Mouse (Mus musculus) limb, embryonic 13.5 days (tissue): ENCODE data around the gene Gsto1. TPM values are rescaled to one million over a fixed set of nuclear protein-coding genes. Genes with fewer than 3 reads are reported as not detected.

Experiments used
- ATAC-seq: fragments of 200-750 bp; cut with Nextera tagmentation; 2 replicates; pipeline ENCODE4 v1.8.0; 2017; ENCODE audit warnings: low read depth, moderate number of reproducible peaks, moderate TSS enrichment; ENCODE audit not compliant: low FRiP score
- H3K27ac ChIP-seq: fragments of 300-500 bp; sonication (generic); 2 replicates; pipeline ENCODE4 v1.5.1; 2015; ENCODE audit warnings: inconsistent platforms, mild to moderate bottlenecking, moderate library complexity
- H3K27me3 ChIP-seq: fragments of 300-500 bp; sonication (generic); 2 replicates; pipeline ENCODE4 v1.6.1; 2015; ENCODE audit warnings: mild to moderate bottlenecking, inconsistent platforms
- H3K36me3 ChIP-seq: fragments of 300-500 bp; sonication (generic); 2 replicates; pipeline ENCODE4 v1.6.1; 2015; ENCODE audit warnings: inconsistent platforms, mild to moderate bottlenecking, moderate library complexity
- H3K4me1 ChIP-seq: fragments of 300-500 bp; sonication (generic); 2 replicates; pipeline ENCODE4 v1.6.1; 2015; ENCODE audit warnings: inconsistent platforms
- H3K4me2 ChIP-seq: fragments of 300-500 bp; sonication (generic); replicated peaks from 2 replicates; pipeline ENCODE4 v1.6.1; 2015; ENCODE audit warnings: inconsistent platforms, mild to moderate bottlenecking, moderate library complexity
- H3K4me3 ChIP-seq: fragments of 300-500 bp; sonication (generic); 2 replicates; pipeline ENCODE4 v1.5.1; 2015; ENCODE audit warnings: moderate library complexity, mild to moderate bottlenecking, inconsistent platforms
- H3K9ac ChIP-seq: fragments of 300-500 bp; sonication (generic); 2 replicates; pipeline ENCODE4 v1.6.1; 2015; ENCODE audit warnings: mild to moderate bottlenecking, inconsistent platforms
- H3K9me3 ChIP-seq: fragments of 300-500 bp; sonication (generic); 2 replicates; pipeline ENCODE4 v1.6.1; 2016; ENCODE audit warnings: inconsistent platforms
- WGBS: fragments of 180-500 bp; shearing (Covaris S2); methylation state at CpG from one replicate; pipeline ENCODE4 v1.1.7; 2015; 5-methylcytosine and 5-hydroxymethylcytosine counted together
- polyA plus RNA-seq: library from polyadenylated mRNA; unstranded; fragments of >200 nt; fragmentation: Nextera tagmentation; extraction: Ambion mirVana; gene quantifications from 2 replicates; pipeline ENCODE4 v1.2.1, GENCODE M21; 2015

Gsto1 gene
- 177 and 181 TPM in 2 replicates for polyA plus RNA-seq

GRCm38 (mm10) chr19:47854796-47855783 is at the start of gene Gsto1:
TSS of gene Gsto1 (plus strand) at chr19:47854970.
- H3K27me3 ChIP-seq: no peaks in the 10 kb centered on the region
- no peaks in the 10 kb centered on the region for H3K9me3 ChIP-seq
- peak within 1 kb of the TSS; percentile 90 for H3K9ac ChIP-seq
- peak; percentile 94 for ATAC-seq
- H3K36me3 ChIP-seq: peaks cover 28% of the 10 kb centered on the region
- H3K4me2 ChIP-seq: peak within 1 kb of the TSS; percentile 93
- peaks cover 18% of the 10 kb centered on the region for H3K4me1 ChIP-seq
- WGBS: under 1% methylated on average over 60 of the region's 60 CpGs
- peak within 1 kb of the TSS; percentile 92 for H3K27ac ChIP-seq
- peak within 1 kb of the TSS; percentile 82 for H3K4me3 ChIP-seq

- H3K27me3 ChIP-seq: no peaks in the 10 kb centered on the region
- no peak overlapping the region for H3K4me2 ChIP-seq
- H3K27ac ChIP-seq: no peak overlapping the region
- no peak overlapping the region for H3K9ac ChIP-seq
- H3K9me3 ChIP-seq: no peaks in the 10 kb centered on the region
- no peak for ATAC-seq
- no peaks in the 10 kb centered on the region for H3K4me1 ChIP-seq
- H3K36me3 ChIP-seq: no peaks in the 10 kb centered on the region
- WGBS: 58% methylated on average over 10 of the region's 10 CpGs
- no peak overlapping the region for H3K4me3 ChIP-seq
These were observed 42.7 kb upstream of the Gsto1 start for GRCm38 (mm10) chr19:47812091-47812490.

- 90% methylated on average over 5 of the region's 5 CpGs for WGBS
- H3K9me3 ChIP-seq: no peaks in the 10 kb centered on the region
- H3K9ac ChIP-seq: no peak overlapping the region
- no peak for ATAC-seq
- no peak overlapping the region for H3K27ac ChIP-seq
- H3K36me3 ChIP-seq: no peaks in the 10 kb centered on the region
- no peaks in the 10 kb centered on the region for H3K4me1 ChIP-seq
- H3K4me2 ChIP-seq: no peak overlapping the region
- H3K4me3 ChIP-seq: no peak overlapping the region
- H3K27me3 ChIP-seq: no peaks in the 10 kb centered on the region
These were observed 40.0 kb upstream of the Gsto1 start for GRCm38 (mm10) chr19:47814721-47815120.

GRCm38 (mm10) chr19:47817692-47818091 is 37.1 kb upstream of the Gsto1 start:
- H3K9me3 ChIP-seq: no peaks in the 10 kb centered on the region
- H3K4me3 ChIP-seq: no peak overlapping the region
- no peaks in the 10 kb centered on the region for H3K36me3 ChIP-seq
- H3K4me2 ChIP-seq: no peak overlapping the region
- ATAC-seq: no peak
- peaks cover 8% of the 10 kb centered on the region for H3K4me1 ChIP-seq
- WGBS: 80% methylated on average over 9 of the region's 9 CpGs
- no peak overlapping the region for H3K27ac ChIP-seq
- peaks cover 6% of the 10 kb centered on the region for H3K27me3 ChIP-seq
- H3K9ac ChIP-seq: no peak overlapping the region

GRCm38 (mm10) chr19:47820832-47821493 is 33.8 kb upstream of the Gsto1 start:
- Histone ChIP-seq H3K27ac (no peak overlapping the region), H3K36me3 (no peaks in the 10 kb centered on the region), H3K4me3 (no peak overlapping the region), H3K27me3 (peaks cover 9% of the 10 kb centered on the region), H3K4me1 (peaks cover 8% of the 10 kb centered on the region), H3K9me3 (no peaks in the 10 kb centered on the region), H3K9ac (no peak overlapping the region), H3K4me2 (no peak overlapping the region)
- ATAC-seq: no peak
- 19% methylated on average over 8 of the region's 9 CpGs for WGBS

GRCm38 (mm10) chr19:47821494-47821872 is 33.3 kb upstream of the Gsto1 start:
- no peak for ATAC-seq
- H3K4me2 ChIP-seq: no peak overlapping the region

GRCm38 (mm10) chr19:47822143-47822796 is 32.5 kb upstream of the Gsto1 start:
- no peak overlapping the region for H3K9ac ChIP-seq
- no peaks in the 10 kb centered on the region for H3K36me3 ChIP-seq
- no peak for ATAC-seq
- H3K4me3 ChIP-seq: no peak overlapping the region
- H3K4me2 ChIP-seq: no peak overlapping the region
- peaks cover 8% of the 10 kb centered on the region for H3K4me1 ChIP-seq
- peaks cover 9% of the 10 kb centered on the region for H3K27me3 ChIP-seq
- no peak overlapping the region for H3K27ac ChIP-seq
- WGBS: 12% methylated on average over 8 of the region's 8 CpGs
- H3K9me3 ChIP-seq: no peaks in the 10 kb centered on the region

More at GRCm38 (mm10) chr19:47821494-47821872, 33.3 kb upstream of the Gsto1 start:
- Histone ChIP-seq H3K9me3 (no peaks in the 10 kb centered on the region), H3K4me3 (no peak overlapping the region), H3K36me3 (no peaks in the 10 kb centered on the region), H3K27me3 (peaks cover 9% of the 10 kb centered on the region), H3K9ac (no peak overlapping the region), H3K4me1 (peaks cover 8% of the 10 kb centered on the region), H3K27ac (no peak overlapping the region)
- WGBS: 57% methylated on average over 7 of the region's 7 CpGs

GRCm38 (mm10) chr19:47824026-47824425 is 30.7 kb upstream of the Gsto1 start:
- Histone ChIP-seq H3K9me3 (no peaks in the 10 kb centered on the region), H3K27me3 (peaks cover 9% of the 10 kb centered on the region), H3K4me3 (no peak overlapping the region), H3K4me1 (peaks cover 8% of the 10 kb centered on the region), H3K4me2 (no peak overlapping the region), H3K27ac (no peak overlapping the region), H3K36me3 (no peaks in the 10 kb centered on the region), H3K9ac (no peak overlapping the region)
- no peak for ATAC-seq
- 84% methylated on average over 5 of the region's 5 CpGs for WGBS

- WGBS: 82% methylated on average over 14 of the region's 14 CpGs
- H3K27ac ChIP-seq: no peak overlapping the region
- no peaks in the 10 kb centered on the region for H3K4me1 ChIP-seq
- no peak overlapping the region for H3K4me3 ChIP-seq
- no peaks in the 10 kb centered on the region for H3K36me3 ChIP-seq
- no peak for ATAC-seq
- H3K27me3 ChIP-seq: no peaks in the 10 kb centered on the region
- H3K9ac ChIP-seq: no peak overlapping the region
- no peak overlapping the region for H3K4me2 ChIP-seq
- H3K9me3 ChIP-seq: no peaks in the 10 kb centered on the region
These were observed 24.8 kb upstream of the Gsto1 start for GRCm38 (mm10) chr19:47829913-47830450.

GRCm38 (mm10) chr19:47831111-47831510 is 23.7 kb upstream of the Gsto1 start:
- no peaks in the 10 kb centered on the region for H3K9me3 ChIP-seq
- H3K4me1 ChIP-seq: no peaks in the 10 kb centered on the region
- no peaks in the 10 kb centered on the region for H3K27me3 ChIP-seq
- WGBS: 92% methylated on average over 8 of the region's 8 CpGs
- no peak overlapping the region for H3K9ac ChIP-seq
- no peak for ATAC-seq
- H3K4me2 ChIP-seq: no peak overlapping the region
- no peak overlapping the region for H3K4me3 ChIP-seq
- no peaks in the 10 kb centered on the region for H3K36me3 ChIP-seq
- no peak overlapping the region for H3K27ac ChIP-seq

- peaks cover 11% of the 10 kb centered on the region for H3K27me3 ChIP-seq
- WGBS: 80% methylated on average over 16 of the region's 16 CpGs
- no peak for ATAC-seq
- no peak overlapping the region for H3K4me3 ChIP-seq
- no peak overlapping the region for H3K4me2 ChIP-seq
- no peaks in the 10 kb centered on the region for H3K9me3 ChIP-seq
- H3K4me1 ChIP-seq: 0 out of 2 replicates have a peak, but pooled peaks cover 3% of the 10 kb centered on the region
- H3K27ac ChIP-seq: no peak overlapping the region
- no peak overlapping the region for H3K9ac ChIP-seq
- H3K36me3 ChIP-seq: no peaks in the 10 kb centered on the region
These were observed 22.5 kb upstream of the Gsto1 start for GRCm38 (mm10) chr19:47832316-47832715.
